In the genomic region with DNA sequence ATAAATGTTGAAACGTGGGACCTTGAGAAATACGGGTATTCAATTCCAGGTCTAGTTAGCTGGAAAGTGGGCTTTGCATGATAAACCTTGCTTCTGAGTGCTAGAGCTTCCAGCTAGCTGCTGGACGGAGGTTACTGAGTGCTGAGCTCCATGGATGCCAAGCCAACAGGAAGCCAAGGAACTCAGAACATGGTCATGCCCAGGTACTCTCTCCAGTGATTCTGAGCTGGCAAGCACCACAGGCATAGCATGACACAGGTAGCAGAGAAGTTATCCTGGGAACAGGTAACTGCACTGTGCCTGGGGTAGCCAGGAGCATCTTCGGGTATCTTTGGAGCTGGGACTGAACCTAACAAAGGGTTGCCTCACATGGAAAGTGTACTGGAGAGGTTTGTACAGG, we compare ENCODE assay signal across 18 mouse cellular contexts. TPM values are rescaled to one million over a fixed set of nuclear protein-coding genes. Genes with fewer than 3 reads are reported as not detected.
DNase-seq lines count a peak whose midpoint lies in the region; ATAC-seq lines count a peak whose summit lies in the region.
"Had no signal": no experiment of that assay in that cellular context is flagged by ENCODE, and none has a peak within 500 bp of the region (broad histone marks: within the 10 kb centered on the region; RNA-seq: fewer than 3 reads in every experiment).

No protein-coding gene starts in this region.

- H3K36me3 ChIP-seq in heart, embryonic 10.5 days: no peaks in the 10 kb centered on the region
- H3K36me3 ChIP-seq in heart, embryonic 12.5 days: no peaks in the 10 kb centered on the region; the same call in 1 of the 2 replicates
- H3K36me3 ChIP-seq: G1E had no signal

- H3K4me2 ChIP-seq in heart, embryonic 12.5 days: no peak overlapping the region

- H3K9ac ChIP-seq in heart, embryonic 12.5 days: no peak overlapping the region

- no peak overlapping the region for H3K4me3 ChIP-seq in heart, embryonic 10.5 days
- H3K4me3 ChIP-seq in heart, embryonic 12.5 days: no peak overlapping the region

- no peaks in the 10 kb centered on the region for H3K27me3 ChIP-seq in heart, embryonic 10.5 days (ENCODE audit: insufficient read depth, poor library complexity, severe bottlenecking)
- H3K27me3 ChIP-seq in heart, embryonic 12.5 days (replicated peaks): no peaks in the 10 kb centered on the region; the same call in 1 of the 2 replicates
- H3K27me3 ChIP-seq: Patski had no signal

- ATAC-seq in heart, embryonic 12.5 days (ENCODE audit: insufficient number of reproducible peaks, low FRiP score): no peak
- ATAC-seq: activated CD4-positive, CD25-positive, alpha-beta regulatory T cell, adult 4 months; CD4-positive, CD25-positive, alpha-beta regulatory T cell, adult 4 months; Patski had no signal

- no peaks in the 10 kb centered on the region for H3K4me1 ChIP-seq in heart, embryonic 10.5 days
- no peaks in the 10 kb centered on the region for H3K4me1 ChIP-seq in heart, embryonic 12.5 days (replicated peaks)

- H3K9me3 ChIP-seq in heart, embryonic 10.5 days: no peaks in the 10 kb centered on the region
- H3K9me3 ChIP-seq in heart, embryonic 12.5 days (replicated peaks): no peaks in the 10 kb centered on the region
- H3K9me3 ChIP-seq: G1E had no signal

- 74% methylated on average over 4 of the region's 4 CpGs for WGBS in heart, embryonic 10.5 days
- WGBS in heart, embryonic 12.5 days: 74% methylated on average over 4 of the region's 4 CpGs

- H3K27ac ChIP-seq in heart, embryonic 10.5 days: no peak overlapping the region
- no peak overlapping the region for H3K27ac ChIP-seq in heart, embryonic 12.5 days (ENCODE audit: poor library complexity, severe bottlenecking)

- DNase-seq in heart, adult 11 months: peak; percentile 73
- DNase-seq in heart, postnatal 4 days: no peak
- DNase-seq in heart, embryonic 10.5 days (ENCODE audit: low spot score): peak; percentile 69
- DNase-seq: adrenal gland, adult 2 months; adrenal gland, adult 8-10 months; adrenal gland, postnatal 10 days; adrenal gland, postnatal 14 days; adrenal gland, postnatal 25 days; adrenal gland, postnatal 36 days; B cell, adult 2 months; cerebellum, adult 11 months; cerebellum, adult 11-12 months; cerebellum, adult 18-20 months had no signal

RNA-seq across cellular contexts. Expression of gene Nr2c2, which starts 8.4 kb away (rescaled TPM):
- 10 to 100 TPM; 43.6 to 46.4 TPM for total RNA-seq in heart, postnatal 4 days (2021)
- 15.0 and 15.6 TPM in 2 replicates for polyA plus RNA-seq in heart, embryonic 10.5 days (2016; fragmentation: Nextera tagmentation; extraction: Ambion mirVana)
- polyA plus RNA-seq in heart, embryonic 12.5 days (2016; fragmentation: Nextera tagmentation; extraction: Ambion mirVana): 18.5 and 21.3 TPM in 2 replicates
